Mouse (Mus musculus) ES-Bruce4 (cell line): ENCODE data around the gene Zfp280c.

ENCODE experiments used
- CTCF ChIP-seq: IDR thresholded peaks from one replicate; pipeline ENCODE4 v1.8.1; 2011; ENCODE audit warnings: low read depth, low read length
- EP300 ChIP-seq: IDR thresholded peaks from 2 replicates; pipeline ENCODE4 v1.6.1; 2011; ENCODE audit warnings: low read depth, low read length; ENCODE audit not compliant: insufficient read depth
- POLR2A ChIP-seq: IDR thresholded peaks from one replicate; pipeline ENCODE4 v1.8.1; 2011; ENCODE audit warnings: low read length; ENCODE audit not compliant: insufficient read depth

DNA sequence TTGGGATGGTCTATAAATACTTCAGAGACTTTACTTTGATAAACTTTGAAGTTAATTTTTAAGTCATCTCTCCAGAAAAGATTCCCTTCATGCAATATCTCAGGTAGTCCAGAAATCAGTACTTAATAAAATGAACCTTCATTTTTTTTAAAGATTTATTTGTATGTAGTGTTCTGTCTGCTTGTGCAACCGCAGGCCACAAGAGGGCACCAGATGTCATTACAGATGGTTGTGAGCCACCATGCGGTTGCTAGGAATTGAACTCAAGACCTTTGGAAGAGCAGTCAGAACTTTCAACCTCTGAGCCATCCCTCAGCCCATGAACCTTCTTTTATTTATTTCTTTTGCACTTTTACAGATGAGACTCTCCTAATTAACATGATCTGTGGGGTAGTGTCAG lies 42.7 kb upstream of the Zfp280c start:
- TF ChIP-seq CTCF (peak; percentile 37), POLR2A (no peak), EP300 (no peak)
